Comparison of ENCODE assay signal across 28 mouse cellular contexts in genomic region chr4:49109989-49110388, GRCm38 (mm10). TPM values are rescaled to one million over a fixed set of nuclear protein-coding genes. Genes with fewer than 3 reads are reported as not detected.
A peak's percentile ranks its signal among the peaks of the same experiment; 100 is the strongest.
DNase-seq lines count a peak whose midpoint lies in the region; ATAC-seq and TF ChIP-seq lines count a peak whose summit lies in the region.
"Had no signal": no experiment of that assay in that cellular context is flagged by ENCODE, and none has a peak within 500 bp of the region (broad histone marks: within the 10 kb centered on the region; RNA-seq: fewer than 3 reads in every experiment).

No protein-coding gene starts in this region.

- ATAC-seq in embryonic facial prominence, embryonic 14.5 days (ENCODE audit: low read depth): peak; percentile 57; the same call in 1 of the 2 replicates
- ATAC-seq in heart, embryonic 15.5 days (replicated peaks; ENCODE audit: insufficient number of reproducible peaks, insufficient read depth, low FRiP score, low read depth): no peak; the same call in 1 of the 2 replicates
- peak; percentile 36; the same call in 1 of the 2 replicates for ATAC-seq in lung, embryonic 16.5 days (ENCODE audit: low read depth)
- ATAC-seq: forebrain, embryonic 16.5 days; inflammation-experienced regulatory T-cells, adult 6 months; liver, postnatal 0 days had no signal

- H3K4me3 ChIP-seq in embryonic facial prominence, embryonic 14.5 days (ENCODE audit: low read depth, low read length): no peak overlapping the region
- H3K4me3 ChIP-seq in embryonic facial prominence, embryonic 10.5 days: no peak overlapping the region
- H3K4me3 ChIP-seq in heart, embryonic 15.5 days: no peak overlapping the region
- H3K4me3 ChIP-seq in lung, embryonic 16.5 days (ENCODE audit: low read length): no peak overlapping the region
- no peak overlapping the region for H3K4me3 ChIP-seq in lung, adult 2 months (replicated peaks; ENCODE audit: extremely low read depth, low read depth, low read length)
- H3K4me3 ChIP-seq: forebrain, embryonic 10.5 days; hindbrain, embryonic 13.5 days; midbrain, embryonic 10.5 days; myocyte; neural tube, embryonic 13.5 days had no signal

- 30% methylated on average over 5 of the region's 5 CpGs for WGBS in embryonic facial prominence, embryonic 14.5 days
- WGBS in embryonic facial prominence, embryonic 10.5 days: 49% methylated on average over 5 of the region's 5 CpGs
- WGBS in heart, embryonic 15.5 days: 14% methylated on average over 5 of the region's 5 CpGs
- WGBS in lung, embryonic 16.5 days: 25% methylated on average over 5 of the region's 5 CpGs
- WGBS in lung, adult 2 months: 20% methylated on average over 5 of the region's 5 CpGs

- no peak overlapping the region for H3K9ac ChIP-seq in embryonic facial prominence, embryonic 14.5 days (ENCODE audit: low read depth, low read length)
- no peak overlapping the region for H3K9ac ChIP-seq in heart, embryonic 15.5 days
- no peak overlapping the region for H3K9ac ChIP-seq in lung, embryonic 16.5 days (ENCODE audit: low read length)
- H3K9ac ChIP-seq: hindbrain, embryonic 13.5 days; liver, postnatal 0 days; neural tube, embryonic 13.5 days had no signal

- H3K36me3 ChIP-seq in embryonic facial prominence, embryonic 14.5 days (ENCODE audit: control insufficient read depth, insufficient read depth, low read length): no peaks in the 10 kb centered on the region
- H3K36me3 ChIP-seq in embryonic facial prominence, embryonic 10.5 days (replicated peaks): no peaks in the 10 kb centered on the region
- H3K36me3 ChIP-seq in heart, embryonic 15.5 days: no peaks in the 10 kb centered on the region
- H3K36me3 ChIP-seq in lung, embryonic 16.5 days (ENCODE audit: control insufficient read depth, insufficient read depth, low read length): no peaks in the 10 kb centered on the region
- H3K36me3 ChIP-seq: forebrain, embryonic 10.5 days; hindbrain, embryonic 13.5 days; midbrain, embryonic 10.5 days; neural tube, embryonic 13.5 days had no signal

- no peak for TF ChIP-seq CTCF in lung, adult 2 months (IDR thresholded peaks at IDR 0.05; ENCODE audit: insufficient read depth, low read length)

- DNase-seq in embryonic facial prominence, embryonic 14.5 days (ENCODE audit: low spot score): peak; percentile 34
- no peak for DNase-seq in embryonic facial prominence, embryonic 10.5 days (ENCODE audit: low spot score)
- DNase-seq in heart, postnatal 36 days: no peak
- DNase-seq in lung, adult 2 months: no peak
- peak; percentile 5 to 22 for DNase-seq in heart, postnatal 10 days
- DNase-seq in adrenal gland, postnatal 25 days: no peak
- DNase-seq: adrenal gland, postnatal 10 days; cerebellum, adult 9-11 months; gastrocnemius, postnatal 10 days; kidney, adult 18-20 months; kidney, postnatal 10 days; liver, postnatal 0 days; right cerebral cortex, adult 18-20 months; right cerebral cortex, postnatal 4 days; thymus, postnatal 14 days had no signal

- no peaks in the 10 kb centered on the region for H3K27me3 ChIP-seq in embryonic facial prominence, embryonic 14.5 days (replicated peaks; ENCODE audit: control insufficient read depth, insufficient read depth, low read length)
- H3K27me3 ChIP-seq in embryonic facial prominence, embryonic 10.5 days (replicated peaks; ENCODE audit: low read depth, poor library complexity, severe bottlenecking): no peaks in the 10 kb centered on the region
- no peaks in the 10 kb centered on the region for H3K27me3 ChIP-seq in heart, embryonic 15.5 days
- no peaks in the 10 kb centered on the region for H3K27me3 ChIP-seq in lung, embryonic 16.5 days (ENCODE audit: control insufficient read depth, insufficient read depth, low read depth, low read length)
- H3K27me3 ChIP-seq: hindbrain, embryonic 13.5 days; neural tube, embryonic 13.5 days had no signal

- no peak overlapping the region for H3K27ac ChIP-seq in embryonic facial prominence, embryonic 14.5 days (replicated peaks; ENCODE audit: low read depth, low read length)
- no peak overlapping the region for H3K27ac ChIP-seq in embryonic facial prominence, embryonic 10.5 days (replicated peaks)
- H3K27ac ChIP-seq in heart, embryonic 15.5 days: 0 out of 2 replicates have a peak overlapping the region, but pooled peaks have one; percentile 32
- no peak overlapping the region for H3K27ac ChIP-seq in lung, embryonic 16.5 days (ENCODE audit: low read length)
- H3K27ac ChIP-seq: forebrain, embryonic 10.5 days; hindbrain, embryonic 13.5 days; macrophage; midbrain, embryonic 10.5 days; neural tube, embryonic 13.5 days had no signal

- no peak overlapping the region for H3K4me2 ChIP-seq in embryonic facial prominence, embryonic 14.5 days (ENCODE audit: low read depth, low read length)
- no peak overlapping the region for H3K4me2 ChIP-seq in heart, embryonic 15.5 days
- no peak overlapping the region for H3K4me2 ChIP-seq in lung, embryonic 16.5 days (ENCODE audit: low read depth, low read length)
- H3K4me2 ChIP-seq: hindbrain, embryonic 13.5 days; liver, embryonic 11.5 days; neural tube, embryonic 13.5 days had no signal

- no peak for TF ChIP-seq POLR2A in lung, adult 2 months (IDR thresholded peaks at IDR 0.05; ENCODE audit: borderline replicate concordance, extremely low read depth, low read depth, low read length)

- H3K9me3 ChIP-seq in embryonic facial prominence, embryonic 14.5 days (ENCODE audit: control insufficient read depth, low read length): no peaks in the 10 kb centered on the region
- no peaks in the 10 kb centered on the region for H3K9me3 ChIP-seq in embryonic facial prominence, embryonic 10.5 days
- no peaks in the 10 kb centered on the region for H3K9me3 ChIP-seq in heart, embryonic 15.5 days (replicated peaks)
- H3K9me3 ChIP-seq in lung, embryonic 16.5 days (ENCODE audit: control insufficient read depth, low read length): no peaks in the 10 kb centered on the region
- H3K9me3 ChIP-seq: forebrain, embryonic 10.5 days; hindbrain, embryonic 13.5 days; midbrain, embryonic 10.5 days; neural tube, embryonic 13.5 days had no signal

- intact Hi-C loops in heart, postnatal 36 days (cut with DNase I): no loop called here
- intact Hi-C loops in heart, postnatal 10 days (cut with DNase I): no loop called here

- no peaks in the 10 kb centered on the region for H3K4me1 ChIP-seq in embryonic facial prominence, embryonic 14.5 days (ENCODE audit: control insufficient read depth, insufficient read depth, low read length)
- no peaks in the 10 kb centered on the region for H3K4me1 ChIP-seq in embryonic facial prominence, embryonic 10.5 days
- peaks cover 11% of the 10 kb centered on the region for H3K4me1 ChIP-seq in heart, embryonic 15.5 days (replicated peaks)
- H3K4me1 ChIP-seq in lung, embryonic 16.5 days (replicated peaks; ENCODE audit: control insufficient read depth, insufficient read depth, low read length): no peaks in the 10 kb centered on the region
- H3K4me1 ChIP-seq in lung, adult 2 months (ENCODE audit: control insufficient read depth, insufficient read depth, low read length): no peaks in the 10 kb centered on the region

RNA-seq across cellular contexts. Expression of gene Plppr1, which starts 50.9 kb away (rescaled TPM):
- polyA plus RNA-seq in embryonic facial prominence, embryonic 14.5 days (2014; fragmentation: Nextera tagmentation; extraction: Ambion mirVana): 4.7 and 6.4 TPM in 2 replicates
- 2.5 and 2.9 TPM in 2 replicates for polyA plus RNA-seq in embryonic facial prominence, embryonic 10.5 days (2016; fragmentation: Nextera tagmentation; extraction: Ambion mirVana)
- 3.7 and 5.0 TPM in 2 replicates for polyA plus RNA-seq in heart, embryonic 15.5 days (2015; fragmentation: Nextera tagmentation; extraction: Ambion mirVana)
- total RNA-seq in heart, postnatal 36 days (2021): not detected
- 0.98 and 0.99 TPM in 2 replicates for polyA plus RNA-seq in lung, embryonic 16.5 days (2015; fragmentation: Nextera tagmentation; extraction: Ambion mirVana)
- polyA plus RNA-seq in lung, adult 2 months (2012; rRNA removed): 0.02 TPM in 1 of 2 replicates, not detected in the other
- total RNA-seq in heart, postnatal 10 days (2021): under 1 TPM; 0.89 to 0.99 TPM
- total RNA-seq in adrenal gland, postnatal 25 days (2021): 0.15 TPM in 1 of 2 replicates, not detected in the other
- total RNA-seq: common myeloid progenitor, adult 5-6 weeks; granulocyte monocyte progenitor cell, adult 5-6 weeks had no signal
- polyA plus RNA-seq: inflammation-experienced regulatory T-cells, adult 6 months; macrophage; myocyte had no signal

Comparison
In these comparisons a context has a peak if more than half of its experiments do, and no peak if none do; other contexts are left out.
1. DNase-seq: peak in embryonic facial prominence, embryonic 14.5 days (single experiment) and heart, postnatal 10 days (2 of 2); none in embryonic facial prominence, embryonic 10.5 days (single experiment), heart, postnatal 36 days (0 of 2), lung, adult 2 months (single experiment) and adrenal gland, postnatal 25 days (single experiment).